Mouse (Mus musculus) heart, embryonic 16.5 days (tissue): Measurements from ENCODE around the gene Kiss1r. TPM values are rescaled to one million over a fixed set of nuclear protein-coding genes. Genes with fewer than 3 reads are reported as not detected.
"Not testable (repeated sequence)": the region's sequence is repeated elsewhere in the genome, so short reads cannot be mapped to it uniquely, and the experiment has no call there.

Experiments
- ATAC-seq: fragments of 200-750 bp; cut with Nextera tagmentation; replicated peaks from 2 replicates; pipeline ENCODE4 v1.8.0; 2017; ENCODE audit warnings: moderate number of reproducible peaks; ENCODE audit not compliant: insufficient read depth, low FRiP score; ENCODE audit errors: extremely low read depth
- H3K27ac ChIP-seq: fragments of 300-500 bp; sonication (generic); 2 replicates; pipeline ENCODE4 v1.5.1; 2014; ENCODE audit warnings: mild to moderate bottlenecking, low read length, control low read depth, moderate library complexity
- H3K27me3 ChIP-seq: fragments of 300-500 bp; sonication (generic); 2 replicates; pipeline ENCODE4 v1.6.1; 2014; ENCODE audit warnings: low read length, mixed read lengths; ENCODE audit not compliant: control insufficient read depth, insufficient read depth
- H3K36me3 ChIP-seq: fragments of 300-500 bp; sonication (generic); 2 replicates; pipeline ENCODE4 v1.6.1; 2014; ENCODE audit not compliant: control insufficient read depth, insufficient read depth
- H3K4me1 ChIP-seq: fragments of 300-500 bp; sonication (generic); 2 replicates; pipeline ENCODE4 v1.6.1; 2014; ENCODE audit warnings: low read length, mixed read lengths; ENCODE audit not compliant: control insufficient read depth, insufficient read depth
- H3K4me2 ChIP-seq: fragments of 300-500 bp; sonication (generic); 2 replicates; pipeline ENCODE4 v1.6.1; 2014; ENCODE audit warnings: low read depth, mild to moderate bottlenecking, control low read depth, low read length
- H3K4me3 ChIP-seq: fragments of 300-500 bp; sonication (generic); 2 replicates; pipeline ENCODE4 v1.5.1; 2014; ENCODE audit warnings: mild to moderate bottlenecking, control low read depth, low read length
- H3K9ac ChIP-seq: fragments of 300-500 bp; sonication (generic); 2 replicates; pipeline ENCODE4 v1.6.1; 2014; ENCODE audit warnings: low read length, control low read depth
- H3K9me3 ChIP-seq: fragments of 300-500 bp; sonication (generic); replicated peaks from 2 replicates; pipeline ENCODE4 v1.6.1; 2016; ENCODE audit warnings: low read length; ENCODE audit not compliant: control insufficient read depth
- WGBS: fragments of 180-500 bp; shearing (Covaris S2); extraction: QIAGEN DNeasy Blood & Tissue Kit; methylation state at CpG from one replicate; pipeline ENCODE4 v1.1.7; 2014; 5-methylcytosine and 5-hydroxymethylcytosine counted together
- polyA plus RNA-seq: library from polyadenylated mRNA; unstranded; fragments of >200 nt; fragmentation: Nextera tagmentation; extraction: Ambion mirVana; gene quantifications from 2 replicates; pipeline ENCODE4 v1.2.1, GENCODE M21; 2015

The Kiss1r gene
- polyA plus RNA-seq, 1 experiment from 2014 or later, result 0.64 TPM

- peaks cover 18% of the 10 kb centered on the region for H3K4me1 ChIP-seq
- no peak overlapping the region for H3K9ac ChIP-seq
- no peak overlapping the region for H3K27ac ChIP-seq
- no peak overlapping the region for H3K4me2 ChIP-seq
- H3K9me3 ChIP-seq, result no peaks in the 10 kb centered on the region
- ATAC-seq, result no peak
- no peak overlapping the region for H3K4me3 ChIP-seq
- H3K36me3 ChIP-seq, result no peaks in the 10 kb centered on the region
- WGBS, result 31% methylated on average over 3 of the region's 3 CpGs
- peaks cover 5% of the 10 kb centered on the region; the same call in 1 of the 2 replicates for H3K27me3 ChIP-seq
Measured at GRCm38 (mm10) chr10:79879527-79879926, 37.2 kb upstream of the Kiss1r start.

- Histone ChIP-seq H3K27ac (no peak overlapping the region), H3K36me3 (no peaks in the 10 kb centered on the region), H3K4me3 (no peak overlapping the region), H3K9me3 (no peaks in the 10 kb centered on the region), H3K27me3 (peaks cover 5% of the 10 kb centered on the region; the same call in 1 of the 2 replicates), H3K9ac (no peak overlapping the region), H3K4me1 (peaks cover 19% of the 10 kb centered on the region), H3K4me2 (no peak overlapping the region)
- no peak for ATAC-seq
- 20% methylated on average over 9 of the region's 9 CpGs for WGBS
Measured at GRCm38 (mm10) chr10:79880721-79881120, 36.0 kb upstream of the Kiss1r start.

GRCm38 (mm10) chr10:79881981-79882380, 34.8 kb upstream of the Kiss1r start:
- H3K27ac ChIP-seq, result no peak overlapping the region
- peaks cover 5% of the 10 kb centered on the region; the same call in 1 of the 2 replicates for H3K27me3 ChIP-seq
- H3K4me2 ChIP-seq, result peak overlapping the region; percentile 56
- ATAC-seq, result 0 out of 2 replicates have a peak, but pooled peaks have one; percentile 20
- 11% methylated on average over 22 of the region's 22 CpGs for WGBS
- peaks cover 19% of the 10 kb centered on the region for H3K4me1 ChIP-seq
- H3K36me3 ChIP-seq, result no peaks in the 10 kb centered on the region
- H3K4me3 ChIP-seq, result peak overlapping the region; percentile 25
- no peaks in the 10 kb centered on the region for H3K9me3 ChIP-seq
- peak overlapping the region; percentile 36; the same call in 1 of the 2 replicates for H3K9ac ChIP-seq

- 16% methylated on average over 22 of the region's 22 CpGs for whole genome bisulfite sequencing
- ATAC-seq, result no peak; the same call in 1 of the 2 replicates
- no peak overlapping the region for H3K27ac ChIP-seq
- H3K36me3 ChIP-seq, result no peaks in the 10 kb centered on the region
- no peak overlapping the region for H3K4me3 ChIP-seq
- 0 out of 2 replicates have a peak overlapping the region, but pooled peaks have one; percentile 22 for H3K4me2 ChIP-seq
- H3K27me3 ChIP-seq, result peaks cover 5% of the 10 kb centered on the region; the same call in 1 of the 2 replicates
- H3K9ac ChIP-seq, result peak overlapping the region; percentile 41; the same call in 1 of the 2 replicates
- H3K9me3 ChIP-seq, result no peaks in the 10 kb centered on the region
- H3K4me1 ChIP-seq, result peaks cover 19% of the 10 kb centered on the region
Measured at GRCm38 (mm10) chr10:79883297-79884084, 33.3 kb upstream of the Kiss1r start.

- ATAC-seq, result 0 out of 2 replicates have a peak, but pooled peaks have one; percentile 6
- WGBS, result 22% methylated on average over 4 of the region's 4 CpGs
- no peak overlapping the region for H3K4me2 ChIP-seq
- H3K27ac ChIP-seq, result 0 out of 2 replicates have a peak overlapping the region, but pooled peaks have one; percentile 0
- H3K9ac ChIP-seq, result no peak overlapping the region
- no peaks in the 10 kb centered on the region for H3K36me3 ChIP-seq
- H3K4me1 ChIP-seq, result peaks cover 19% of the 10 kb centered on the region
- no peak overlapping the region for H3K4me3 ChIP-seq
- peaks cover 5% of the 10 kb centered on the region; the same call in 1 of the 2 replicates for H3K27me3 ChIP-seq
- H3K9me3 ChIP-seq, result no peaks in the 10 kb centered on the region
Measured at GRCm38 (mm10) chr10:79884446-79884845, 32.3 kb upstream of the Kiss1r start.

GRCm38 (mm10) chr10:79884938-79885337, 31.8 kb upstream of the Kiss1r start:
- ATAC-seq, H3K36me3 ChIP-seq, H3K4me3 ChIP-seq, H3K4me2 ChIP-seq, H3K27ac ChIP-seq, H3K27me3 ChIP-seq, H3K9ac ChIP-seq, H3K9me3 ChIP-seq: not testable (repeated sequence)
- peaks cover 19% of the 10 kb centered on the region for H3K4me1 ChIP-seq
- 65% methylated on average over 2 of the region's 3 CpGs for WGBS

GRCm38 (mm10) chr10:79886054-79886453, 30.7 kb upstream of the Kiss1r start, which contains the start of gene Elane:
Gene Elane (plus strand): TSS chr10:79886247.
- H3K36me3 ChIP-seq, result no peaks in the 10 kb centered on the region
- H3K4me3 ChIP-seq, result no peak within 1 kb of the TSS
- no peak for ATAC-seq
- H3K27ac ChIP-seq, result no peak within 1 kb of the TSS
- no peaks in the 10 kb centered on the region for H3K9me3 ChIP-seq
- peaks cover 19% of the 10 kb centered on the region for H3K4me1 ChIP-seq
- H3K27me3 ChIP-seq, result peaks cover 5% of the 10 kb centered on the region
- no peak within 1 kb of the TSS for H3K4me2 ChIP-seq
- WGBS, result 72% methylated on average over 6 of the region's 6 CpGs
- H3K9ac ChIP-seq, result no peak within 1 kb of the TSS

GRCm38 (mm10) chr10:79886611-79887010, 30.2 kb upstream of the Kiss1r start:
- H3K4me3 ChIP-seq, result no peak overlapping the region
- peaks cover 18% of the 10 kb centered on the region for H3K4me1 ChIP-seq
- peaks cover 5% of the 10 kb centered on the region for H3K27me3 ChIP-seq
- H3K36me3 ChIP-seq, result no peaks in the 10 kb centered on the region
- no peak for ATAC-seq
- H3K4me2 ChIP-seq, result no peak overlapping the region
- WGBS, result 81% methylated on average over 8 of the region's 8 CpGs
- H3K9ac ChIP-seq, result no peak overlapping the region
- no peak overlapping the region for H3K27ac ChIP-seq
- no peaks in the 10 kb centered on the region for H3K9me3 ChIP-seq

GRCm38 (mm10) chr10:79889386-79889785, 27.4 kb upstream of the Kiss1r start:
- Histone ChIP-seq H3K9me3 (no peaks in the 10 kb centered on the region), H3K36me3 (no peaks in the 10 kb centered on the region), H3K27me3 (no peaks in the 10 kb centered on the region; the same call in 1 of the 2 replicates), H3K4me1 (peaks cover 2% of the 10 kb centered on the region; the same call in 1 of the 2 replicates), H3K4me3 (no peak overlapping the region), H3K4me2 (no peak overlapping the region), H3K9ac (no peak overlapping the region), H3K27ac (no peak overlapping the region)
- no peak for ATAC-seq
- 64% methylated on average over 2 of the region's 2 CpGs for WGBS
